Mouse (Mus musculus) hindbrain, embryonic 16.5 days (tissue): ENCODE results near the gene Pvr. TPM values are rescaled to one million over a fixed set of nuclear protein-coding genes. Genes with fewer than 3 reads are reported as not detected.
A peak's percentile ranks its signal among the peaks of the same experiment; 100 is the strongest.

ENCODE experiments used
- ATAC-seq: fragments of 200-750 bp; cut with Nextera tagmentation; 2 replicates; pipeline ENCODE4 v1.8.0; 2017; ENCODE audit warnings: moderate TSS enrichment, moderate library complexity
- H3K27ac ChIP-seq: fragments of 300-500 bp; sonication (generic); 2 replicates; pipeline ENCODE4 v1.5.1; 2014; ENCODE audit warnings: low read depth, mild to moderate bottlenecking, control low read depth, low read length, moderate library complexity
- H3K27me3 ChIP-seq: fragments of 300-500 bp; sonication (generic); replicated peaks from 2 replicates; pipeline ENCODE4 v1.6.1; 2014; ENCODE audit warnings: low read length; ENCODE audit not compliant: control insufficient read depth, insufficient read depth
- H3K36me3 ChIP-seq: fragments of 300-500 bp; sonication (generic); 2 replicates; pipeline ENCODE4 v1.6.1; 2014; ENCODE audit warnings: mild to moderate bottlenecking, low read length, moderate library complexity, mixed read lengths; ENCODE audit not compliant: control insufficient read depth, insufficient read depth
- H3K4me1 ChIP-seq: fragments of 300-500 bp; sonication (generic); 2 replicates; pipeline ENCODE4 v1.6.1; 2014; ENCODE audit warnings: low read depth, low read length; ENCODE audit not compliant: control insufficient read depth, insufficient read depth
- H3K4me2 ChIP-seq: fragments of 300-500 bp; sonication (generic); 2 replicates; pipeline ENCODE4 v1.6.1; 2014; ENCODE audit warnings: mild to moderate bottlenecking, low read length, control low read depth, moderate library complexity
- H3K4me3 ChIP-seq: fragments of 300-500 bp; sonication (generic); 2 replicates; pipeline ENCODE4 v1.5.1; 2014; ENCODE audit warnings: mild to moderate bottlenecking, low read length, control low read depth, moderate library complexity
- H3K9ac ChIP-seq: fragments of 300-500 bp; sonication (generic); 2 replicates; pipeline ENCODE4 v1.6.1; 2014; ENCODE audit warnings: low read depth, mild to moderate bottlenecking, control low read depth, low read length, moderate library complexity
- H3K9me3 ChIP-seq: fragments of 300-500 bp; sonication (generic); 2 replicates; pipeline ENCODE4 v1.6.1; 2014; ENCODE audit warnings: mild to moderate bottlenecking, low read length, moderate library complexity; ENCODE audit not compliant: control insufficient read depth
- WGBS: fragments of 180-500 bp; shearing (Covaris S2); extraction: QIAGEN DNeasy Blood & Tissue Kit; methylation state at CpG from one replicate; pipeline ENCODE4 v1.1.7; 2014; 5-methylcytosine and 5-hydroxymethylcytosine counted together
- polyA plus RNA-seq: library from polyadenylated mRNA; unstranded; fragments of >200 nt; fragmentation: Nextera tagmentation; extraction: Ambion mirVana; gene quantifications from 2 replicates; pipeline ENCODE4 v1.2.1, GENCODE M21; 2015

The Pvr gene
- polyA plus RNA-seq, 1 experiment from 2014 or later = 9.6 TPM

- Histone ChIP-seq H3K9ac (no peak overlapping the region), H3K27me3 (no peaks in the 10 kb centered on the region), H3K36me3 (no peaks in the 10 kb centered on the region), H3K4me2 (no peak overlapping the region), H3K9me3 (no peaks in the 10 kb centered on the region), H3K4me3 (no peak overlapping the region), H3K4me1 (no peaks in the 10 kb centered on the region), H3K27ac (no peak overlapping the region)
- 47% methylated on average over 10 of the region's 10 CpGs for WGBS
- no peak for ATAC-seq
These were observed 31.5 kb upstream of the Pvr start for GRCm38 (mm10) chr7:19952320-19952986.

GRCm38 (mm10) chr7:19950589-19950988, 29.6 kb upstream of the Pvr start, which contains the start of gene Igsf23:
Igsf23 (minus strand) TSS chr7:19950756.
- 59% methylated on average over 9 of the region's 9 CpGs for WGBS
- no peak within 1 kb of the TSS for H3K27ac ChIP-seq
- no peaks in the 10 kb centered on the region for H3K36me3 ChIP-seq
- no peak within 1 kb of the TSS for H3K4me2 ChIP-seq
- H3K27me3 ChIP-seq = no peaks in the 10 kb centered on the region
- no peaks in the 10 kb centered on the region for H3K9me3 ChIP-seq
- no peak for ATAC-seq
- no peaks in the 10 kb centered on the region for H3K4me1 ChIP-seq
- H3K4me3 ChIP-seq = no peak within 1 kb of the TSS
- H3K9ac ChIP-seq = no peak within 1 kb of the TSS

- Histone ChIP-seq H3K36me3 (no peaks in the 10 kb centered on the region), H3K4me3 (no peak overlapping the region), H3K27ac (no peak overlapping the region), H3K4me2 (no peak overlapping the region), H3K9me3 (no peaks in the 10 kb centered on the region), H3K9ac (no peak overlapping the region), H3K4me1 (no peaks in the 10 kb centered on the region), H3K27me3 (no peaks in the 10 kb centered on the region)
- no peak for ATAC-seq
- WGBS = 65% methylated on average over 10 of the region's 10 CpGs
These were observed 29.0 kb upstream of the Pvr start for GRCm38 (mm10) chr7:19949996-19950395.

GRCm38 (mm10) chr7:19948956-19949355, 28.0 kb upstream of the Pvr start:
- Histone ChIP-seq H3K4me1 (no peaks in the 10 kb centered on the region), H3K27me3 (no peaks in the 10 kb centered on the region), H3K36me3 (no peaks in the 10 kb centered on the region), H3K4me2 (no peak overlapping the region), H3K4me3 (no peak overlapping the region), H3K27ac (no peak overlapping the region), H3K9me3 (no peaks in the 10 kb centered on the region), H3K9ac (no peak overlapping the region)
- ATAC-seq = no peak
- 80% methylated on average over 12 of the region's 12 CpGs for WGBS

- no peak overlapping the region for H3K9ac ChIP-seq
- no peaks in the 10 kb centered on the region for H3K27me3 ChIP-seq
- H3K4me3 ChIP-seq = no peak overlapping the region
- H3K27ac ChIP-seq = no peak overlapping the region
- no peaks in the 10 kb centered on the region for H3K4me1 ChIP-seq
- H3K36me3 ChIP-seq = no peaks in the 10 kb centered on the region
- no peak for ATAC-seq
- no peaks in the 10 kb centered on the region for H3K9me3 ChIP-seq
- no peak overlapping the region for H3K4me2 ChIP-seq
- WGBS = 88% methylated on average over 13 of the region's 13 CpGs
These were observed 25.0 kb upstream of the Pvr start for GRCm38 (mm10) chr7:19945821-19946515.

GRCm38 (mm10) chr7:19945201-19945600, 24.2 kb upstream of the Pvr start:
- Histone ChIP-seq H3K9ac (no peak overlapping the region), H3K4me3 (no peak overlapping the region), H3K4me2 (no peak overlapping the region), H3K36me3 (no peaks in the 10 kb centered on the region), H3K27ac (no peak overlapping the region), H3K27me3 (no peaks in the 10 kb centered on the region), H3K4me1 (no peaks in the 10 kb centered on the region), H3K9me3 (no peaks in the 10 kb centered on the region)
- no peak for ATAC-seq
- WGBS = 90% methylated on average over 5 of the region's 5 CpGs

- H3K4me3 ChIP-seq = no peak overlapping the region
- 94% methylated on average over 8 of the region's 8 CpGs for WGBS
- H3K4me1 ChIP-seq = no peaks in the 10 kb centered on the region
- no peak overlapping the region for H3K27ac ChIP-seq
- no peaks in the 10 kb centered on the region for H3K9me3 ChIP-seq
- H3K4me2 ChIP-seq = no peak overlapping the region
- no peaks in the 10 kb centered on the region for H3K36me3 ChIP-seq
- H3K9ac ChIP-seq = no peak overlapping the region
- H3K27me3 ChIP-seq = no peaks in the 10 kb centered on the region
- ATAC-seq = no peak
These were observed 23.7 kb upstream of the Pvr start for GRCm38 (mm10) chr7:19944709-19945108.

- H3K4me2 ChIP-seq = no peak overlapping the region
- H3K9ac ChIP-seq = no peak overlapping the region
- 46% methylated on average over 5 of the region's 6 CpGs for WGBS
- no peaks in the 10 kb centered on the region for H3K36me3 ChIP-seq
- H3K27ac ChIP-seq = no peak overlapping the region
- H3K9me3 ChIP-seq = no peaks in the 10 kb centered on the region
- ATAC-seq = no peak
- no peaks in the 10 kb centered on the region for H3K27me3 ChIP-seq
- no peak overlapping the region for H3K4me3 ChIP-seq
- no peaks in the 10 kb centered on the region for H3K4me1 ChIP-seq
These were observed 19.3 kb upstream of the Pvr start for GRCm38 (mm10) chr7:19940256-19940655.

GRCm38 (mm10) chr7:19939555-19940235, 18.7 kb upstream of the Pvr start:
- no peaks in the 10 kb centered on the region for H3K9me3 ChIP-seq
- no peaks in the 10 kb centered on the region for H3K36me3 ChIP-seq
- no peak overlapping the region for H3K4me2 ChIP-seq
- H3K27ac ChIP-seq = no peak overlapping the region
- no peaks in the 10 kb centered on the region for H3K4me1 ChIP-seq
- H3K9ac ChIP-seq = no peak overlapping the region
- no peak overlapping the region for H3K4me3 ChIP-seq
- H3K27me3 ChIP-seq = no peaks in the 10 kb centered on the region
- ATAC-seq = 0 out of 2 replicates have a peak, but pooled peaks have one; percentile 42
- WGBS = 53% methylated on average over 11 of the region's 12 CpGs
